In genomic region chr3:32924168-32924567, GRCm38 (mm10) we compare ENCODE assay signal across 28 mouse cellular contexts.
DNase-seq lines count a peak whose midpoint lies in the region; ATAC-seq and TF ChIP-seq lines count a peak whose summit lies in the region.
"Had no signal": no experiment of that assay in that cellular context is flagged by ENCODE, and none has a peak within 500 bp of the region (broad histone marks: within the 10 kb centered on the region; RNA-seq: fewer than 3 reads in every experiment).

No protein-coding gene starts in this region.

- no peak overlapping the region for H3K27ac ChIP-seq in forebrain, embryonic 13.5 days
- H3K27ac ChIP-seq in forebrain, embryonic 10.5 days = no peak overlapping the region
- no peak overlapping the region for H3K27ac ChIP-seq in hindbrain, embryonic 13.5 days
- H3K27ac ChIP-seq in hindbrain, embryonic 11.5 days (ENCODE audit: low read depth, low read length) = no peak overlapping the region
- no peak overlapping the region for H3K27ac ChIP-seq in hindbrain, postnatal 0 days
- H3K27ac ChIP-seq: embryonic facial prominence, embryonic 10.5 days; embryonic facial prominence, embryonic 15.5 days; kidney, embryonic 15.5 days; left cerebral cortex, adult 2 months; limb, embryonic 13.5 days; lung, embryonic 15.5 days; midbrain, embryonic 12.5 days had no signal

- ATAC-seq in forebrain, embryonic 13.5 days = peak; percentile 89
- peak; percentile 32; the same call in 1 of the 2 replicates for ATAC-seq in hindbrain, embryonic 13.5 days (ENCODE audit: low FRiP score)
- ATAC-seq in hindbrain, embryonic 11.5 days (ENCODE audit: low FRiP score) = no peak
- ATAC-seq in hindbrain, postnatal 0 days = peak; percentile 32; the same call in 1 of the 2 replicates
- ATAC-seq: activated CD4-positive, CD25-positive, alpha-beta regulatory T cell, adult 4 months; intestine, postnatal 0 days had no signal

- no peaks in the 10 kb centered on the region; the same call in 1 of the 2 replicates for H3K4me1 ChIP-seq in forebrain, embryonic 13.5 days
- H3K4me1 ChIP-seq in forebrain, embryonic 10.5 days = no peaks in the 10 kb centered on the region
- H3K4me1 ChIP-seq in hindbrain, embryonic 13.5 days (replicated peaks) = no peaks in the 10 kb centered on the region
- no peaks in the 10 kb centered on the region for H3K4me1 ChIP-seq in hindbrain, embryonic 11.5 days (replicated peaks; ENCODE audit: control insufficient read depth, insufficient read depth, low read length)
- H3K4me1 ChIP-seq in hindbrain, postnatal 0 days (ENCODE audit: insufficient read depth, low read length) = no peaks in the 10 kb centered on the region
- H3K4me1 ChIP-seq: embryonic facial prominence, embryonic 10.5 days; embryonic facial prominence, embryonic 15.5 days; kidney, embryonic 15.5 days; limb, embryonic 13.5 days; lung, embryonic 15.5 days; megakaryocyte, embryonic 14.5 days; midbrain, embryonic 12.5 days had no signal

- peaks cover 47% of the 10 kb centered on the region for H3K36me3 ChIP-seq in forebrain, embryonic 13.5 days (ENCODE audit: poor library complexity, severe bottlenecking)
- H3K36me3 ChIP-seq in forebrain, embryonic 10.5 days (replicated peaks) = peaks cover 76% of the 10 kb centered on the region
- peaks cover 71% of the 10 kb centered on the region for H3K36me3 ChIP-seq in hindbrain, embryonic 13.5 days
- peaks cover 3% of the 10 kb centered on the region; the same call in 1 of the 2 replicates for H3K36me3 ChIP-seq in hindbrain, embryonic 11.5 days (ENCODE audit: control insufficient read depth, insufficient read depth, low read length)
- peaks cover 28% of the 10 kb centered on the region for H3K36me3 ChIP-seq in hindbrain, postnatal 0 days (ENCODE audit: insufficient read depth, low read length)

- H3K27me3 ChIP-seq in forebrain, embryonic 13.5 days = no peaks in the 10 kb centered on the region
- H3K27me3 ChIP-seq in forebrain, embryonic 10.5 days (ENCODE audit: poor library complexity, severe bottlenecking) = no peaks in the 10 kb centered on the region
- H3K27me3 ChIP-seq in hindbrain, embryonic 13.5 days = no peaks in the 10 kb centered on the region
- no peaks in the 10 kb centered on the region for H3K27me3 ChIP-seq in hindbrain, embryonic 11.5 days (ENCODE audit: control insufficient read depth, insufficient read depth, low read length)
- no peaks in the 10 kb centered on the region for H3K27me3 ChIP-seq in hindbrain, postnatal 0 days (ENCODE audit: insufficient read depth, low read length)
- H3K27me3 ChIP-seq: CH12.LX; embryonic facial prominence, embryonic 15.5 days; kidney, embryonic 15.5 days; limb, embryonic 13.5 days; lung, embryonic 15.5 days; megakaryocyte, embryonic 14.5 days; midbrain, embryonic 12.5 days had no signal

- intact Hi-C loops in left cerebral cortex, postnatal 10 days (cut with DNase I) = no loop called here

- 53% methylated on average over 6 of the region's 6 CpGs for WGBS in forebrain, embryonic 13.5 days
- WGBS in forebrain, embryonic 10.5 days = 87% methylated on average over 6 of the region's 6 CpGs
- 82% methylated on average over 6 of the region's 6 CpGs for WGBS in hindbrain, embryonic 13.5 days
- WGBS in hindbrain, embryonic 11.5 days = 91% methylated on average over 6 of the region's 6 CpGs
- 84% methylated on average over 6 of the region's 6 CpGs for WGBS in hindbrain, postnatal 0 days

- DNase-seq in forebrain, embryonic 10.5 days (ENCODE audit: extremely low spot score, low spot score) = no peak
- DNase-seq in hindbrain, embryonic 11.5 days (ENCODE audit: low spot score) = no peak
- peak; percentile 48 for DNase-seq in brain, adult 2 months (ENCODE audit: low read depth, low spot score)
- DNase-seq in hindbrain, postnatal 0 days (ENCODE audit: low spot score) = no peak
- DNase-seq in left cerebral cortex, postnatal 10 days (ENCODE audit: extremely low spot score in 1 of 2, low spot score in 2 of 2) = no peak
- DNase-seq in kidney, adult 11 months = no peak
- DNase-seq: adrenal gland, adult 2 months; adrenal gland, postnatal 36 days; cerebellum, adult 8-10 months; cerebellum, postnatal 25 days; kidney, postnatal 25 days; lung, postnatal 36 days; retina, postnatal 1 day; right cerebral cortex, postnatal 14 days had no signal

- no peak overlapping the region for H3K9ac ChIP-seq in forebrain, embryonic 13.5 days
- no peak overlapping the region for H3K9ac ChIP-seq in hindbrain, embryonic 13.5 days
- H3K9ac ChIP-seq in hindbrain, embryonic 11.5 days (ENCODE audit: low read depth, low read length) = no peak overlapping the region
- H3K9ac ChIP-seq in hindbrain, postnatal 0 days (replicated peaks; ENCODE audit: low read length) = no peak overlapping the region
- H3K9ac ChIP-seq: embryonic facial prominence, embryonic 15.5 days; kidney, embryonic 15.5 days; limb, embryonic 13.5 days; lung, embryonic 15.5 days; midbrain, embryonic 12.5 days had no signal

- no peak for TF ChIP-seq CTCF in hindbrain, postnatal 0 days (IDR thresholded peaks at IDR 0.05; ENCODE audit: low read depth)

- H3K4me3 ChIP-seq in forebrain, embryonic 13.5 days = no peak overlapping the region
- no peak overlapping the region for H3K4me3 ChIP-seq in forebrain, embryonic 10.5 days
- H3K4me3 ChIP-seq in hindbrain, embryonic 13.5 days = no peak overlapping the region
- no peak overlapping the region for H3K4me3 ChIP-seq in hindbrain, embryonic 11.5 days (ENCODE audit: low read depth, low read length)
- H3K4me3 ChIP-seq in hindbrain, postnatal 0 days (ENCODE audit: low read length) = no peak overlapping the region
- H3K4me3 ChIP-seq: embryonic facial prominence, embryonic 10.5 days; embryonic facial prominence, embryonic 15.5 days; kidney, embryonic 15.5 days; left cerebral cortex, adult 2 months; limb, embryonic 13.5 days; lung, embryonic 15.5 days; megakaryocyte, embryonic 14.5 days; midbrain, embryonic 12.5 days had no signal

- no peaks in the 10 kb centered on the region for H3K9me3 ChIP-seq in forebrain, embryonic 13.5 days (replicated peaks)
- peaks cover 6% of the 10 kb centered on the region; the same call in 1 of the 2 replicates for H3K9me3 ChIP-seq in forebrain, embryonic 10.5 days
- peaks cover 10% of the 10 kb centered on the region; the same call in 1 of the 2 replicates for H3K9me3 ChIP-seq in hindbrain, embryonic 13.5 days
- no peaks in the 10 kb centered on the region for H3K9me3 ChIP-seq in hindbrain, embryonic 11.5 days (ENCODE audit: control insufficient read depth, low read length)
- H3K9me3 ChIP-seq in hindbrain, postnatal 0 days (ENCODE audit: low read length) = peaks cover 6% of the 10 kb centered on the region; the same call in 1 of the 2 replicates
- H3K9me3 ChIP-seq: embryonic facial prominence, embryonic 15.5 days; kidney, embryonic 15.5 days; limb, embryonic 13.5 days; lung, embryonic 15.5 days; midbrain, embryonic 12.5 days had no signal

- H3K4me2 ChIP-seq in forebrain, embryonic 13.5 days = no peak overlapping the region
- H3K4me2 ChIP-seq in hindbrain, embryonic 13.5 days = no peak overlapping the region
- no peak overlapping the region for H3K4me2 ChIP-seq in hindbrain, embryonic 11.5 days (replicated peaks; ENCODE audit: low read depth, low read length)
- no peak overlapping the region for H3K4me2 ChIP-seq in hindbrain, postnatal 0 days (ENCODE audit: low read depth, low read length)
- H3K4me2 ChIP-seq: embryonic facial prominence, embryonic 15.5 days; kidney, embryonic 15.5 days; limb, embryonic 13.5 days; liver, embryonic 11.5 days; lung, embryonic 15.5 days; midbrain, embryonic 12.5 days had no signal
